Mouse (Mus musculus) layer of hippocampus, adult 2 months (tissue): ENCODE results near the gene Rps26. TPM values are rescaled to one million over a fixed set of nuclear protein-coding genes. Genes with fewer than 3 reads are reported as not detected.

Source experiments
- DNase-seq, 2 experiments: peaks; one replicate each; pipeline ENCODE4 v3.0.0; 2022; ENCODE audit warnings: low spot score in 2 of 2
- H3K27ac ChIP-seq: fragments of 200-600 bp; 2 replicates; pipeline ENCODE4 v1.8.1; 2022
- H3K4me3 ChIP-seq: fragments of 200-600 bp; 2 replicates; pipeline ENCODE4 v1.8.1; 2022; ENCODE audit warnings: mild to moderate bottlenecking
- CTCF ChIP-seq: fragments of 200-600 bp; conservative IDR thresholded peaks from 2 replicates; pipeline ENCODE4 v1.8.1; 2022; ENCODE audit warnings: antibody characterized with exemption, mild to moderate bottlenecking, moderate library complexity
- long read RNA-seq, 2 experiments: library from polyadenylated mRNA; stranded (forward); transcript quantifications; one replicate each; pipeline ENCODE4 v2.0.0; 2021; ENCODE audit warnings: borderline mapping rate in 2 of 2
- total RNA-seq, 2 experiments: library from RNA; stranded (reverse); gene quantifications; 2 replicates each; pipeline ENCODE4 v1.2.3; 2021

Rps26 gene
- total RNA-seq, result 100 to 1,000 TPM; 283 to 303 TPM
- long read RNA-seq, experiment 1, transcript Rps26-201 (4 exons, 681 nt), result major isoform, 138 of 157 reads
- long read RNA-seq, experiment 1, transcript Rps26-202 (3 exons, 596 nt), result minor isoform, 9 of 157 reads
- long read RNA-seq, experiment 1, partial matches to known transcripts, result 10 of 157 reads
- long read RNA-seq, experiment 1, other reads (novel, unspliced or antisense), result 0 of 157 reads
- long read RNA-seq, experiment 2, transcript Rps26-201 (4 exons, 681 nt), result major isoform, 134 of 157 reads
- long read RNA-seq, experiment 2, transcript Rps26-202 (3 exons, 596 nt), result minor isoform, 13 of 157 reads
- long read RNA-seq, experiment 2, partial matches to known transcripts, result 8 of 157 reads
- long read RNA-seq, experiment 2, other reads (novel, unspliced or antisense), result 1 of 157 reads

GRCm38 (mm10) chr10:128626311-128627310 lies at the start of gene Rps26:
Rps26 (minus strand) TSS chr10:128626747.
- DNase-seq, result peak; percentile 87 to 98
- H3K27ac ChIP-seq, result peak within 1 kb of the TSS; percentile 99
- peak within 1 kb of the TSS; percentile 66 for H3K4me3 ChIP-seq
- peak; percentile 70 for TF ChIP-seq CTCF

- Histone ChIP-seq H3K27ac (peak overlapping the region; percentile 89), H3K4me3 (peak overlapping the region; percentile 69)
- DNase-seq, result no peak
- peak; percentile 93 for TF ChIP-seq CTCF
Observed at GRCm38 (mm10) chr10:128674469-128675008, 48.0 kb upstream of the Rps26 start.

GRCm38 (mm10) chr10:128673763-128674468 lies 47.4 kb upstream of the Rps26 start, which contains the start of gene Suox:
Suox (minus strand) TSS chr10:128674073.
- TF ChIP-seq CTCF, result no peak

GRCm38 (mm10) chr10:128671148-128671547 lies 44.6 kb upstream of the Rps26 start:
- no peak for TF ChIP-seq CTCF

More at GRCm38 (mm10) chr10:128673763-128674468, 47.4 kb upstream of the Rps26 start, which contains the start of gene Suox:
- Histone ChIP-seq H3K4me3 (peak within 1 kb of the TSS; percentile 69), H3K27ac (peak within 1 kb of the TSS; percentile 89)
- DNase-seq, result peak; percentile 76 to 78

GRCm38 (mm10) chr10:128668790-128669672 lies 42.5 kb upstream of the Rps26 start:
- DNase-seq, result peak; percentile 56 to 67
- H3K4me3 ChIP-seq, result peak overlapping the region; percentile 83
- TF ChIP-seq CTCF, result no peak
- H3K27ac ChIP-seq, result peak overlapping the region; percentile 94

More at GRCm38 (mm10) chr10:128671148-128671547, 44.6 kb upstream of the Rps26 start:
- no peak for DNase-seq
- Histone ChIP-seq H3K4me3 (no peak overlapping the region), H3K27ac (no peak overlapping the region)

GRCm38 (mm10) chr10:128665806-128666205 lies 39.3 kb upstream of the Rps26 start:
- no peak for TF ChIP-seq CTCF
- no peak overlapping the region for H3K27ac ChIP-seq
- no peak overlapping the region for H3K4me3 ChIP-seq
- no peak for DNase-seq

- Histone ChIP-seq H3K27ac (no peak overlapping the region), H3K4me3 (no peak overlapping the region)
- TF ChIP-seq CTCF, result no peak
- DNase-seq, result no peak
Observed at GRCm38 (mm10) chr10:128665307-128665706, 38.8 kb upstream of the Rps26 start.

GRCm38 (mm10) chr10:128664808-128665207 lies 38.3 kb upstream of the Rps26 start:
- no peak overlapping the region for H3K27ac ChIP-seq
- no peak for TF ChIP-seq CTCF
- DNase-seq, result no peak
- H3K4me3 ChIP-seq, result no peak overlapping the region

GRCm38 (mm10) chr10:128663441-128664220 lies 37.1 kb upstream of the Rps26 start:
- Histone ChIP-seq H3K4me3 (no peak overlapping the region), H3K27ac (no peak overlapping the region)
- no peak for DNase-seq
- no peak for TF ChIP-seq CTCF

GRCm38 (mm10) chr10:128662465-128662864 lies 35.9 kb upstream of the Rps26 start:
- no peak overlapping the region for H3K4me3 ChIP-seq
- no peak overlapping the region for H3K27ac ChIP-seq
- no peak for DNase-seq
- TF ChIP-seq CTCF, result no peak
